Mouse (Mus musculus) G1E (cell line): Measurements from ENCODE around the gene 5031439G07Rik.

Experiments
- CTCF ChIP-seq: IDR thresholded peaks from 2 replicates; pipeline ENCODE4 v1.5.1; 2012; ENCODE audit warnings: low read depth, low read length, inconsistent platforms, mixed read lengths
- TAL1 ChIP-seq: conservative IDR thresholded peaks from 2 replicates; pipeline ENCODE4 v1.6.1; 2012; ENCODE audit warnings: low read depth, low read length, inconsistent platforms, mixed read lengths

- TF ChIP-seq TAL1 (no peak), CTCF (no peak)
These were observed 14.8 kb downstream of the 5031439G07Rik start for GRCm38 (mm10) chr15:84973544-84973871.
